Mouse (Mus musculus): ENCODE measurements around the gene Olfr1192-ps1. TPM values are rescaled to one million over a fixed set of nuclear protein-coding genes. Genes with fewer than 3 reads are reported as not detected.
"Not testable (repeated sequence)": the region's sequence is repeated elsewhere in the genome, so short reads cannot be mapped to it uniquely, and the experiment has no call there.

Olfr1192-ps1 gene
- not detected in 2 replicates for polyA plus RNA-seq (2014; fragmentation: Nextera tagmentation; extraction: Ambion mirVana)

DNA sequence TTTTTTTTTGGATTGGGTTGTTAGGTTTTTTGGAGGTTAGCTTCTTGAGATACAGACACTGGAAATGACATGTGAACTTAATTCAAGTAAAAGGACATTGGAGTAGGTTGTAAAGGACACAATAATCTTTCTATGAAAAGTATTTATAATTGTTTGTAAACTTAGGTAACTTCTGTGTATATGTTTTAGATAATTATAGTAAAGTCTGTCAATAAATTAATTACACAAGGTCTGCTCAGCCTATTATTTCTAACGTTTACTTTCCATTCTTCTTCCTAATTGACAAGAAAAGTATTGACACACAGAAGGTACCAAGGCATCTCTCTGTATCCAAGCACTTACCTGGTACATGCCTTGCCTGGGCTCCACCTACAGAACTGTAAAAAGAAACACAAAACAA, at the start of gene Olfr1192-ps1:
Gene Olfr1192-ps1, plus strand, starts transcription at position 301 of the 400 bp plus-strand sequence.
- no peak for ATAC-seq (replicated peaks; ENCODE audit: insufficient number of reproducible peaks, low FRiP score, low TSS enrichment, low read depth)
- Histone ChIP-seq H3K27me3 (ENCODE audit: control insufficient read depth, insufficient read depth, low read length) (no peaks in the 10 kb centered on the region), H3K4me2 (ENCODE audit: low read depth, low read length) (no peak within 1 kb of the TSS), H3K4me3 (ENCODE audit: low read depth, low read length) (no peak within 1 kb of the TSS), H3K9ac (replicated peaks; ENCODE audit: low read length) (no peak within 1 kb of the TSS), H3K9me3 (replicated peaks; ENCODE audit: control insufficient read depth, low read length) (no peaks in the 10 kb centered on the region), H3K4me1 (ENCODE audit: control insufficient read depth, insufficient read depth, low read length) (no peaks in the 10 kb centered on the region), H3K36me3 (replicated peaks; ENCODE audit: control insufficient read depth, insufficient read depth, low read depth, low read length) (no peaks in the 10 kb centered on the region), H3K27ac (replicated peaks; ENCODE audit: low read depth, low read length) (no peak within 1 kb of the TSS)
- WGBS: 50% methylated on average over 1 of the region's 1 CpGs
- DNase-seq (ENCODE audit: low spot score): no peak

DNA sequence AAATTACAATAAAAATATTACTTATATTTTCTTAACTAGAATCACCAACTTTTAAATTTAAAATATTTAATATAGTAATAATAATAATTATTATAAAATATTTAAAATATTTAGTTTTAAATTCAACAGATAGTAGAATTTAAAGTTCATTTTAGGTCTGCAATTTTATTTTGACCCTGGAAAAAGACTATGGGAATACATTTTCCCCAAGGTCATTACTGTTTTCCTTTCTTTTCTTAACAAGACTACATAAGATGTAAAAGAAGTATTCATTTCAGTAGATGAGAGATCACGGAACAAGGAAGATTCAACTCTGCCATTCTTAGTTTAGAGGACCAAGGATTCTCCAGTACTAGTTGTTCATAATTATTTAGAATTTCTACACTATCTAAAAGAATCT, 8.1 kb upstream of the Olfr1192-ps1 start, which contains the start of gene Olfr1191-ps1:
Gene Olfr1191-ps1, plus strand, starts transcription at position 301 of the 400 bp plus-strand sequence.
- not testable (repeated sequence) for H3K4me1 ChIP-seq (ENCODE audit: control insufficient read depth, insufficient read depth, low read length); H3K4me3 ChIP-seq (ENCODE audit: low read depth, low read length); H3K4me2 ChIP-seq (ENCODE audit: low read depth, low read length); H3K27ac ChIP-seq (replicated peaks; ENCODE audit: low read depth, low read length); H3K9me3 ChIP-seq (replicated peaks; ENCODE audit: control insufficient read depth, low read length); H3K27me3 ChIP-seq (ENCODE audit: control insufficient read depth, insufficient read depth, low read length); ATAC-seq (replicated peaks; ENCODE audit: insufficient number of reproducible peaks, low FRiP score, low TSS enrichment, low read depth); H3K9ac ChIP-seq (replicated peaks; ENCODE audit: low read length); H3K36me3 ChIP-seq (replicated peaks; ENCODE audit: control insufficient read depth, insufficient read depth, low read depth, low read length); DNase-seq (ENCODE audit: low spot score)
- WGBS: 88% methylated on average over 1 of the region's 1 CpGs

- not testable (repeated sequence) for H3K9me3 ChIP-seq (replicated peaks; ENCODE audit: control insufficient read depth, low read length); H3K27me3 ChIP-seq (ENCODE audit: control insufficient read depth, insufficient read depth, low read length); H3K9ac ChIP-seq (replicated peaks; ENCODE audit: low read length); ATAC-seq (replicated peaks; ENCODE audit: insufficient number of reproducible peaks, low FRiP score, low TSS enrichment, low read depth); H3K4me1 ChIP-seq (ENCODE audit: control insufficient read depth, insufficient read depth, low read length); H3K4me3 ChIP-seq (ENCODE audit: low read depth, low read length); H3K4me2 ChIP-seq (ENCODE audit: low read depth, low read length); H3K27ac ChIP-seq (replicated peaks; ENCODE audit: low read depth, low read length); DNase-seq (ENCODE audit: low spot score); H3K36me3 ChIP-seq (replicated peaks; ENCODE audit: control insufficient read depth, insufficient read depth, low read depth, low read length)
These were observed 27.0 kb downstream of the Olfr1192-ps1 start, which contains the start of gene Olfr1193 for GRCm38 (mm10) chr2:88675328-88675727. Gene Olfr1193 (plus strand): TSS chr2:88675628.

DNA sequence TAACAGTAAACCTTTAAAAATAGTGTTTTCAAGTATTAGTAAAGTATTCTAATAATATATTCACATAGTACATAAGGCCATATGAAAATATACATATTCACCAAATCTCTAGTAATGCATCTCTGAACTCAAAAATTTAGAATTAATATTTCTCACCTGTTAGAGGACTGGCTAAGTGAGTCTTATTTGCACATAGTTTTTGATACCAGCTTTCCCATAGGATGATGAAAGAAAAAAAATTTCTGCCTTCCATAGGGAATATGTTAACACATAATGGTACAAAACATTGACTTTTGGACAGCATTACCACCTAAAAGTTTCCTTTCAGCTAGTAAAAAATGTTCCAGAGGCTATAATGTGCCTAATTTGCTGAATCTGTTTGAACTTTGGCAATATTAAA, 40.8 kb downstream of the Olfr1192-ps1 start, which contains the start of gene Olfr1195:
Gene Olfr1195, minus strand, starts transcription at position 101 of the 400 bp plus-strand sequence.
- no peaks in the 10 kb centered on the region for H3K36me3 ChIP-seq (replicated peaks; ENCODE audit: control insufficient read depth, insufficient read depth, low read depth, low read length)
- no peaks in the 10 kb centered on the region for H3K27me3 ChIP-seq (ENCODE audit: control insufficient read depth, insufficient read depth, low read length)
- H3K27ac ChIP-seq (replicated peaks; ENCODE audit: low read depth, low read length): no peak within 1 kb of the TSS
- no peaks in the 10 kb centered on the region for H3K9me3 ChIP-seq (replicated peaks; ENCODE audit: control insufficient read depth, low read length)
- ATAC-seq (replicated peaks; ENCODE audit: insufficient number of reproducible peaks, low FRiP score, low TSS enrichment, low read depth) (no peak), DNase-seq (ENCODE audit: low spot score) (no peak)
- no peak within 1 kb of the TSS for H3K4me3 ChIP-seq (ENCODE audit: low read depth, low read length)
- H3K9ac ChIP-seq (replicated peaks; ENCODE audit: low read length): no peak within 1 kb of the TSS
- no peaks in the 10 kb centered on the region for H3K4me1 ChIP-seq (ENCODE audit: control insufficient read depth, insufficient read depth, low read length)
- no peak within 1 kb of the TSS for H3K4me2 ChIP-seq (ENCODE audit: low read depth, low read length)

DNA sequence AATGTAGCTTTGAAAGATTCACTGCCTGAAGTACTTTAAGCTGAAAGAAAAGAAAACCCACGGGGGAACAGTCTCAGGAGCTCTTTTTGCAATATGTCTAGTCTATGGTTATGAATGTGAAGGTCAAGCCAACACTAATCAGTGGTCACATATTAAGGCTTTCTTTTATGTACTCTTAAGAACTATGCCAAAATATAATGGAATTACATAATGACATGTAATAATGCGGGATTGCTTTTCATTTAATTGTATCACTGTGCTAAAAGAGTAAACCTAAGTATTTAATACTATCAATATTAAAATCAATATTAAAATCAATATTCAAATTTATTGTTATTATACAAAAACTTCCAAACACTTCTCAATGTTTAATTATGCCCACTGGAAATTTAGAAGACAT, 56.2 kb downstream of the Olfr1192-ps1 start, which contains the start of gene Olfr1196:
Gene Olfr1196, minus strand, starts transcription at position 101 of the 400 bp plus-strand sequence.
- Histone ChIP-seq H3K4me1 (ENCODE audit: control insufficient read depth, insufficient read depth, low read length) (no peaks in the 10 kb centered on the region), H3K4me2 (ENCODE audit: low read depth, low read length) (no peak within 1 kb of the TSS), H3K4me3 (ENCODE audit: low read depth, low read length) (no peak within 1 kb of the TSS), H3K9ac (replicated peaks; ENCODE audit: low read length) (no peak within 1 kb of the TSS), H3K36me3 (replicated peaks; ENCODE audit: control insufficient read depth, insufficient read depth, low read depth, low read length) (no peaks in the 10 kb centered on the region), H3K27me3 (ENCODE audit: control insufficient read depth, insufficient read depth, low read length) (no peaks in the 10 kb centered on the region), H3K9me3 (replicated peaks; ENCODE audit: control insufficient read depth, low read length) (no peaks in the 10 kb centered on the region), H3K27ac (replicated peaks; ENCODE audit: low read depth, low read length) (no peak within 1 kb of the TSS)
- no peak for DNase-seq (ENCODE audit: low spot score)
- no peak for ATAC-seq (replicated peaks; ENCODE audit: insufficient number of reproducible peaks, low FRiP score, low TSS enrichment, low read depth)
- whole genome bisulfite sequencing: 80% methylated on average over 2 of the region's 2 CpGs

Other genes with a start within 250 kb of the Olfr1192-ps1 start
- not detected in 2 replicates for gene Olfr1179, start 242.1 kb upstream of the Olfr1192-ps1 start, polyA plus RNA-seq (2014; fragmentation: Nextera tagmentation; extraction: Ambion mirVana)
- gene Olfr1180, start 229.4 kb upstream of the Olfr1192-ps1 start, polyA plus RNA-seq (2014; fragmentation: Nextera tagmentation; extraction: Ambion mirVana): not detected in 2 replicates
- not detected in 2 replicates for gene Olfr1181, start 222.3 kb upstream of the Olfr1192-ps1 start, polyA plus RNA-seq (2014; fragmentation: Nextera tagmentation; extraction: Ambion mirVana)
- gene Gm13757, start 199.4 kb upstream of the Olfr1192-ps1 start, polyA plus RNA-seq (2014; fragmentation: Nextera tagmentation; extraction: Ambion mirVana): not detected in 2 replicates
- gene Olfr1183, start 193.6 kb upstream of the Olfr1192-ps1 start, polyA plus RNA-seq (2014; fragmentation: Nextera tagmentation; extraction: Ambion mirVana): not detected in 2 replicates
- gene Olfr1184, start 164.9 kb upstream of the Olfr1192-ps1 start, polyA plus RNA-seq (2014; fragmentation: Nextera tagmentation; extraction: Ambion mirVana): not detected in 2 replicates
- not detected in 2 replicates for gene Olfr1185-ps1, start 155.2 kb upstream of the Olfr1192-ps1 start, polyA plus RNA-seq (2014; fragmentation: Nextera tagmentation; extraction: Ambion mirVana)
- gene Olfr1186, start 130.0 kb upstream of the Olfr1192-ps1 start, polyA plus RNA-seq (2014; fragmentation: Nextera tagmentation; extraction: Ambion mirVana): not detected in 2 replicates
- not detected in 2 replicates for gene Olfr1188, start 91.6 kb upstream of the Olfr1192-ps1 start, polyA plus RNA-seq (2014; fragmentation: Nextera tagmentation; extraction: Ambion mirVana)
- gene Olfr1189, start 62.1 kb upstream of the Olfr1192-ps1 start, polyA plus RNA-seq (2014; fragmentation: Nextera tagmentation; extraction: Ambion mirVana): not detected in 2 replicates
- gene Olfr1191-ps1, start 8.0 kb upstream of the Olfr1192-ps1 start, polyA plus RNA-seq (2014; fragmentation: Nextera tagmentation; extraction: Ambion mirVana): not detected in 2 replicates
- gene Olfr1193, start 27.1 kb downstream of the Olfr1192-ps1 start, polyA plus RNA-seq (2014; fragmentation: Nextera tagmentation; extraction: Ambion mirVana): not detected in 2 replicates
- not detected in 2 replicates for gene Olfr1195, start 40.7 kb downstream of the Olfr1192-ps1 start, polyA plus RNA-seq (2014; fragmentation: Nextera tagmentation; extraction: Ambion mirVana)
- not detected in 2 replicates for gene Olfr1196, start 56.1 kb downstream of the Olfr1192-ps1 start, polyA plus RNA-seq (2014; fragmentation: Nextera tagmentation; extraction: Ambion mirVana)
- not detected in 2 replicates for gene Olfr1197, start 83.9 kb downstream of the Olfr1192-ps1 start, polyA plus RNA-seq (2014; fragmentation: Nextera tagmentation; extraction: Ambion mirVana)
- gene Olfr1198, start 102.9 kb downstream of the Olfr1192-ps1 start, polyA plus RNA-seq (2014; fragmentation: Nextera tagmentation; extraction: Ambion mirVana): not detected in 2 replicates
- gene Olfr1199, start 112.0 kb downstream of the Olfr1192-ps1 start, polyA plus RNA-seq (2014; fragmentation: Nextera tagmentation; extraction: Ambion mirVana): not detected in 2 replicates
- gene Olfr1200, start 122.0 kb downstream of the Olfr1192-ps1 start, polyA plus RNA-seq (2014; fragmentation: Nextera tagmentation; extraction: Ambion mirVana): not detected in 2 replicates
- not detected in 2 replicates for gene Olfr1201, start 144.5 kb downstream of the Olfr1192-ps1 start, polyA plus RNA-seq (2014; fragmentation: Nextera tagmentation; extraction: Ambion mirVana)
- gene Olfr1202, start 166.0 kb downstream of the Olfr1192-ps1 start, polyA plus RNA-seq (2014; fragmentation: Nextera tagmentation; extraction: Ambion mirVana): not detected in 2 replicates
- gene Olfr1205, start 181.2 kb downstream of the Olfr1192-ps1 start, polyA plus RNA-seq (2014; fragmentation: Nextera tagmentation; extraction: Ambion mirVana): not detected in 2 replicates
- gene Olfr1204, start 200.8 kb downstream of the Olfr1192-ps1 start, polyA plus RNA-seq (2014; fragmentation: Nextera tagmentation; extraction: Ambion mirVana): not detected in 2 replicates
- not detected in 2 replicates for gene Olfr1206, start 214.7 kb downstream of the Olfr1192-ps1 start, polyA plus RNA-seq (2014; fragmentation: Nextera tagmentation; extraction: Ambion mirVana)